Mouse (Mus musculus): ENCODE data around the gene Mapk8ip1.

DNA sequence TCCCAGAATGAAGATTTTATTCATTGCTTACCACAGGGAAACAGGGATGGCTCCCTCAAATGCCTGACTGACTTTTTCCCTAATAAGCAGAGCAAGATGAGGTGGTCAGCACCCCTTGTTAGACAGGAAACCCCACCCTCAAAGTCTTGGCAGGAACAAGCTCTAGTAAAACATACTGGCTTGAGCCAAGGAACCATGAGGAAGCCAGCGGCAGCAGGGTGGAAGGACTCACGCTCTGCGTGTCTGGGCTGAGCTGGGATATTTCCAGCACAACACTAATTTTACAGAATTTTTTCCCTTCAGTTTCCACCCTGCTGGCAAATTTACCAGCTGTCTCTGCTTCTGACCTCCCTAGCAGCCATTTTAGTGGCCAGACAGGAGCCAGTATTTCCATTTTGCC is 25.4 kb upstream of the Mapk8ip1 start:
- no peak for TF ChIP-seq GATA1 (IDR thresholded peaks at IDR 0.05; ENCODE audit: borderline replicate concordance, low read length)
- TF ChIP-seq FLI1 (IDR thresholded peaks at IDR 0.05; ENCODE audit: low read length) = no peak
